Comparison of ENCODE assay signal across 17 mouse cellular contexts in genomic region chr6:48600594-48600993, GRCm38 (mm10). TPM values are rescaled to one million over a fixed set of nuclear protein-coding genes. Genes with fewer than 3 reads are reported as not detected.
DNase-seq lines count a peak whose midpoint lies in the region; ATAC-seq and TF ChIP-seq lines count a peak whose summit lies in the region.
"Had no signal": no experiment of that assay in that cellular context is flagged by ENCODE, and none has a peak within 500 bp of the region (broad histone marks: within the 10 kb centered on the region; RNA-seq: fewer than 3 reads in every experiment).

No protein-coding gene starts in this region.

- peak overlapping the region; percentile 85; the same call in 1 of the 2 replicates for H3K27ac ChIP-seq in kidney, postnatal 0 days
- H3K27ac ChIP-seq in forebrain, embryonic 16.5 days (ENCODE audit: low read length) = peak overlapping the region; percentile 88; the same call in 1 of the 2 replicates
- H3K27ac ChIP-seq in hindbrain, embryonic 14.5 days = peak overlapping the region; percentile 95
- H3K27ac ChIP-seq in midbrain, embryonic 15.5 days = peak overlapping the region; percentile 93
- H3K27ac ChIP-seq in lung, postnatal 0 days (ENCODE audit: low read length) = no peak overlapping the region

- H3K4me3 ChIP-seq in kidney, postnatal 0 days (replicated peaks; ENCODE audit: low read depth, low read length) = no peak overlapping the region
- no peak overlapping the region for H3K4me3 ChIP-seq in forebrain, embryonic 16.5 days (replicated peaks; ENCODE audit: low read length)
- H3K4me3 ChIP-seq in hindbrain, embryonic 14.5 days (replicated peaks; ENCODE audit: low read length) = no peak overlapping the region
- H3K4me3 ChIP-seq in midbrain, embryonic 15.5 days = no peak overlapping the region
- H3K4me3 ChIP-seq in lung, postnatal 0 days (ENCODE audit: low read depth, low read length) = no peak overlapping the region

- 92% methylated on average over 1 of the region's 1 CpGs for WGBS in kidney, postnatal 0 days
- 95% methylated on average over 1 of the region's 1 CpGs for WGBS in forebrain, embryonic 16.5 days
- 93% methylated on average over 1 of the region's 1 CpGs for WGBS in hindbrain, embryonic 14.5 days
- WGBS in midbrain, embryonic 15.5 days = 89% methylated on average over 1 of the region's 1 CpGs
- WGBS in lung, postnatal 0 days = 92% methylated on average over 1 of the region's 1 CpGs

- no peak for ATAC-seq in kidney, postnatal 0 days (replicated peaks; ENCODE audit: low FRiP score, low read depth)
- ATAC-seq in forebrain, embryonic 16.5 days = no peak
- no peak for ATAC-seq in hindbrain, embryonic 14.5 days (ENCODE audit: low FRiP score)
- no peak for ATAC-seq in midbrain, embryonic 15.5 days (replicated peaks)
- ATAC-seq in lung, postnatal 0 days = no peak

- no peaks in the 10 kb centered on the region for H3K27me3 ChIP-seq in kidney, postnatal 0 days (ENCODE audit: insufficient read depth, low read length)
- H3K27me3 ChIP-seq in forebrain, embryonic 16.5 days (replicated peaks; ENCODE audit: control insufficient read depth, insufficient read depth, low read length) = no peaks in the 10 kb centered on the region
- no peaks in the 10 kb centered on the region for H3K27me3 ChIP-seq in hindbrain, embryonic 14.5 days (ENCODE audit: control insufficient read depth, insufficient read depth, low read length)
- no peaks in the 10 kb centered on the region for H3K27me3 ChIP-seq in midbrain, embryonic 15.5 days (replicated peaks)
- H3K27me3 ChIP-seq in lung, postnatal 0 days (replicated peaks; ENCODE audit: insufficient read depth, low read length) = no peaks in the 10 kb centered on the region
- H3K27me3 ChIP-seq: embryonic facial prominence, embryonic 12.5 days had no signal

- H3K4me2 ChIP-seq in kidney, postnatal 0 days (ENCODE audit: low read length) = no peak overlapping the region
- no peak overlapping the region for H3K4me2 ChIP-seq in forebrain, embryonic 16.5 days (ENCODE audit: low read length)
- H3K4me2 ChIP-seq in hindbrain, embryonic 14.5 days (replicated peaks) = no peak overlapping the region
- no peak overlapping the region for H3K4me2 ChIP-seq in midbrain, embryonic 15.5 days
- H3K4me2 ChIP-seq in lung, postnatal 0 days (replicated peaks; ENCODE audit: low read depth, low read length) = no peak overlapping the region

- DNase-seq in kidney, postnatal 0 days (ENCODE audit: low spot score) = no peak
- DNase-seq in kidney, adult 18-20 months = no peak
- no peak for DNase-seq in hindbrain, embryonic 14.5 days (ENCODE audit: low spot score)
- DNase-seq in frontal cortex, postnatal 25 days (ENCODE audit: low spot score in 2 of 2) = no peak
- no peak for DNase-seq in lung, postnatal 0 days (ENCODE audit: low spot score)
- DNase-seq in spleen, adult 12 weeks (ENCODE audit: low spot score) = no peak
- DNase-seq: cerebellum, postnatal 10 days; heart, adult 11 months; heart, postnatal 10 days; kidney, adult 8-10 months; left cerebral cortex, postnatal 4 days; lung, postnatal 10 days; thymus, adult 2 months had no signal

- TF ChIP-seq EP300 in lung, postnatal 0 days (IDR thresholded peaks at IDR 0.05) = no peak

- H3K4me1 ChIP-seq in kidney, postnatal 0 days (replicated peaks; ENCODE audit: insufficient read depth, low read length) = 0 out of 2 replicates have a peak, but pooled peaks cover 6% of the 10 kb centered on the region
- peaks cover 17% of the 10 kb centered on the region for H3K4me1 ChIP-seq in forebrain, embryonic 16.5 days (replicated peaks; ENCODE audit: control insufficient read depth, insufficient read depth, low read length)
- peaks cover 13% of the 10 kb centered on the region for H3K4me1 ChIP-seq in hindbrain, embryonic 14.5 days (replicated peaks; ENCODE audit: control insufficient read depth, insufficient read depth, low read length)
- peaks cover 20% of the 10 kb centered on the region for H3K4me1 ChIP-seq in midbrain, embryonic 15.5 days
- H3K4me1 ChIP-seq in lung, postnatal 0 days (ENCODE audit: insufficient read depth, low read depth, low read length) = no peaks in the 10 kb centered on the region

- TF ChIP-seq CTCF in kidney, postnatal 0 days (IDR thresholded peaks at IDR 0.05; ENCODE audit: low read depth) = no peak
- no peak for TF ChIP-seq CTCF in lung, postnatal 0 days (IDR thresholded peaks at IDR 0.05)

- no peak overlapping the region for H3K9ac ChIP-seq in kidney, postnatal 0 days (ENCODE audit: low read depth, low read length)
- H3K9ac ChIP-seq in forebrain, embryonic 16.5 days (replicated peaks; ENCODE audit: low read depth, low read length) = no peak overlapping the region
- no peak overlapping the region for H3K9ac ChIP-seq in hindbrain, embryonic 14.5 days
- H3K9ac ChIP-seq in midbrain, embryonic 15.5 days = no peak overlapping the region
- no peak overlapping the region for H3K9ac ChIP-seq in lung, postnatal 0 days (replicated peaks; ENCODE audit: low read depth)

- peaks cover 4% of the 10 kb centered on the region for H3K9me3 ChIP-seq in kidney, postnatal 0 days (replicated peaks; ENCODE audit: low read length)
- H3K9me3 ChIP-seq in forebrain, embryonic 16.5 days (ENCODE audit: control insufficient read depth, low read length) = peaks cover 19% of the 10 kb centered on the region
- peaks cover 25% of the 10 kb centered on the region for H3K9me3 ChIP-seq in hindbrain, embryonic 14.5 days (ENCODE audit: control insufficient read depth, low read length)
- peaks cover 13% of the 10 kb centered on the region for H3K9me3 ChIP-seq in midbrain, embryonic 15.5 days
- H3K9me3 ChIP-seq in lung, postnatal 0 days (ENCODE audit: low read length) = peaks cover 10% of the 10 kb centered on the region

- H3K36me3 ChIP-seq in kidney, postnatal 0 days (ENCODE audit: insufficient read depth, low read length) = peaks cover 36% of the 10 kb centered on the region
- H3K36me3 ChIP-seq in forebrain, embryonic 16.5 days (ENCODE audit: control insufficient read depth, insufficient read depth) = peaks cover 24% of the 10 kb centered on the region
- H3K36me3 ChIP-seq in hindbrain, embryonic 14.5 days (replicated peaks; ENCODE audit: control insufficient read depth, insufficient read depth) = peaks cover 46% of the 10 kb centered on the region
- H3K36me3 ChIP-seq in midbrain, embryonic 15.5 days (replicated peaks) = peaks cover 42% of the 10 kb centered on the region
- H3K36me3 ChIP-seq in lung, postnatal 0 days (ENCODE audit: insufficient read depth, low read length) = peaks cover 22% of the 10 kb centered on the region; the same call in 1 of the 2 replicates

RNA-seq across cellular contexts. Expression of gene Zfp775, which starts 1.3 kb away (rescaled TPM):
- polyA plus RNA-seq in kidney, postnatal 0 days (2015; fragmentation: Nextera tagmentation; extraction: Ambion mirVana) = 6.4 and 7.7 TPM in 2 replicates
- 15.8 and 17.2 TPM in 2 replicates for polyA plus RNA-seq in forebrain, embryonic 16.5 days (2015; fragmentation: Nextera tagmentation; extraction: Ambion mirVana)
- polyA plus RNA-seq in hindbrain, embryonic 14.5 days (2014; fragmentation: Nextera tagmentation; extraction: Ambion mirVana) = 11.8 and 13.6 TPM in 2 replicates
- 16.3 and 16.8 TPM in 2 replicates for polyA plus RNA-seq in midbrain, embryonic 15.5 days (2015; fragmentation: Nextera tagmentation; extraction: Ambion mirVana)
- 5.3 and 6.2 TPM in 2 replicates for polyA plus RNA-seq in lung, postnatal 0 days (2015; fragmentation: Nextera tagmentation; extraction: Ambion mirVana)

RNA-seq across cellular contexts. Expression of gene Gm44965, which starts 6.9 kb away (rescaled TPM):
- polyA plus RNA-seq in kidney, postnatal 0 days (2015; fragmentation: Nextera tagmentation; extraction: Ambion mirVana) = not detected in 2 replicates
- polyA plus RNA-seq in forebrain, embryonic 16.5 days (2015; fragmentation: Nextera tagmentation; extraction: Ambion mirVana) = not detected in 2 replicates
- polyA plus RNA-seq in hindbrain, embryonic 14.5 days (2014; fragmentation: Nextera tagmentation; extraction: Ambion mirVana) = 0.74 and 0.78 TPM in 2 replicates
- 0.88 TPM in 1 of 2 replicates, not detected in the other for polyA plus RNA-seq in midbrain, embryonic 15.5 days (2015; fragmentation: Nextera tagmentation; extraction: Ambion mirVana)
- not detected in 2 replicates for polyA plus RNA-seq in lung, postnatal 0 days (2015; fragmentation: Nextera tagmentation; extraction: Ambion mirVana)
- polyA plus RNA-seq: embryonic facial prominence, embryonic 12.5 days; frontal cortex, adult 2 months; thymus, adult 2 months had no signal

RNA-seq across cellular contexts. Expression of gene Repin1, which starts 6.9 kb away (rescaled TPM):
- 37.4 and 43.5 TPM in 2 replicates for polyA plus RNA-seq in kidney, postnatal 0 days (2015; fragmentation: Nextera tagmentation; extraction: Ambion mirVana)
- 32.9 and 34.4 TPM in 2 replicates for polyA plus RNA-seq in forebrain, embryonic 16.5 days (2015; fragmentation: Nextera tagmentation; extraction: Ambion mirVana)
- 37.4 and 41.7 TPM in 2 replicates for polyA plus RNA-seq in hindbrain, embryonic 14.5 days (2014; fragmentation: Nextera tagmentation; extraction: Ambion mirVana)
- 48.9 and 50.4 TPM in 2 replicates for polyA plus RNA-seq in midbrain, embryonic 15.5 days (2015; fragmentation: Nextera tagmentation; extraction: Ambion mirVana)
- polyA plus RNA-seq in lung, postnatal 0 days (2015; fragmentation: Nextera tagmentation; extraction: Ambion mirVana) = 15.2 and 15.5 TPM in 2 replicates

RNA-seq across cellular contexts. Expression of gene Gm45021, which starts 11.2 kb away (rescaled TPM):
- polyA plus RNA-seq in kidney, postnatal 0 days (2015; fragmentation: Nextera tagmentation; extraction: Ambion mirVana) = 0.38 TPM in 1 of 2 replicates, not detected in the other
- not detected in 2 replicates for polyA plus RNA-seq in forebrain, embryonic 16.5 days (2015; fragmentation: Nextera tagmentation; extraction: Ambion mirVana)
- not detected in 2 replicates for polyA plus RNA-seq in hindbrain, embryonic 14.5 days (2014; fragmentation: Nextera tagmentation; extraction: Ambion mirVana)
- polyA plus RNA-seq in midbrain, embryonic 15.5 days (2015; fragmentation: Nextera tagmentation; extraction: Ambion mirVana) = not detected in 2 replicates
- not detected in 2 replicates for polyA plus RNA-seq in lung, postnatal 0 days (2015; fragmentation: Nextera tagmentation; extraction: Ambion mirVana)
- polyA plus RNA-seq: embryonic facial prominence, embryonic 12.5 days; frontal cortex, adult 2 months; thymus, adult 2 months had no signal

RNA-seq across cellular contexts. Expression of gene AI854703, which starts 26.0 kb away (rescaled TPM):
- polyA plus RNA-seq in kidney, postnatal 0 days (2015; fragmentation: Nextera tagmentation; extraction: Ambion mirVana) = 7.1 and 7.9 TPM in 2 replicates
- polyA plus RNA-seq in forebrain, embryonic 16.5 days (2015; fragmentation: Nextera tagmentation; extraction: Ambion mirVana) = 11.7 and 17.5 TPM in 2 replicates
- 23.1 and 25.7 TPM in 2 replicates for polyA plus RNA-seq in hindbrain, embryonic 14.5 days (2014; fragmentation: Nextera tagmentation; extraction: Ambion mirVana)
- 20.9 and 23.8 TPM in 2 replicates for polyA plus RNA-seq in midbrain, embryonic 15.5 days (2015; fragmentation: Nextera tagmentation; extraction: Ambion mirVana)
- 0.30 and 0.49 TPM in 2 replicates for polyA plus RNA-seq in lung, postnatal 0 days (2015; fragmentation: Nextera tagmentation; extraction: Ambion mirVana)
